Mouse (Mus musculus) neural tube, embryonic 14.5 days (tissue): ENCODE results near the gene Fam25c. TPM values are rescaled to one million over a fixed set of nuclear protein-coding genes. Genes with fewer than 3 reads are reported as not detected.

Experiments used
- polyA plus RNA-seq: library from polyadenylated mRNA; unstranded; fragments of >200 nt; fragmentation: Nextera tagmentation; extraction: Ambion mirVana; gene quantifications from 2 replicates; pipeline ENCODE4 v1.2.1, GENCODE M21; 2014

The Fam25c gene
- polyA plus RNA-seq, 1 experiment from 2014 or later = not detected

Other genes starting within 250 kb of the Fam25c start
- gene Npy4r, start 202.9 kb downstream of the Fam25c start, polyA plus RNA-seq = 0.17 and 0.24 TPM in 2 replicates
- 4.3 and 5.2 TPM in 2 replicates for gene Gprin2, start 153.8 kb downstream of the Fam25c start, polyA plus RNA-seq
- 0.46 and 0.49 TPM in 2 replicates for gene Syt15, start 135.8 kb downstream of the Fam25c start, polyA plus RNA-seq
- gene Shld2, start 44.9 kb downstream of the Fam25c start, polyA plus RNA-seq = 5.1 and 8.0 TPM in 2 replicates
- 145 and 152 TPM in 2 replicates for gene Glud1, start 44.7 kb downstream of the Fam25c start, polyA plus RNA-seq
- gene Sncg, start 19.4 kb upstream of the Fam25c start, polyA plus RNA-seq = 279 and 514 TPM in 2 replicates
- 2.4 and 4.3 TPM in 2 replicates for gene Mmrn2, start 20.0 kb upstream of the Fam25c start, polyA plus RNA-seq
- gene Bmpr1a, start 147.9 kb upstream of the Fam25c start, polyA plus RNA-seq = 26.9 and 29.1 TPM in 2 replicates
- not detected in 2 replicates for gene 9230112D13Rik, start 167.4 kb upstream of the Fam25c start, polyA plus RNA-seq
- gene Ldb3, start 233.2 kb upstream of the Fam25c start, polyA plus RNA-seq = 0.57 and 0.91 TPM in 2 replicates
- gene Opn4, start 244.7 kb upstream of the Fam25c start, polyA plus RNA-seq = not detected in 2 replicates